Mouse (Mus musculus): ENCODE measurements around the gene Ror1.

- TF ChIP-seq POLR2A (IDR thresholded peaks at IDR 0.05; ENCODE audit: borderline replicate concordance, extremely low read depth, low read depth, low read length) (no peak), CTCF (IDR thresholded peaks at IDR 0.05; ENCODE audit: insufficient read depth, low read length) (no peak)
Measured at GRCm38 (mm10) chr4:100488447-100488846, 392.9 kb downstream of the Ror1 start.

All from lung, adult 2 months (tissue).